Mouse (Mus musculus) erythroblast, embryonic 14.5 days (primary cell): ENCODE data around the gene Dnpep.

Source experiments
- GATA1 ChIP-seq: IDR thresholded peaks from 2 replicates; pipeline ENCODE4 v1.6.1; 2012; ENCODE audit warnings: low read length, inconsistent platforms, mixed read lengths
- TAL1 ChIP-seq: IDR thresholded peaks from 3 replicates; pipeline ENCODE4 v1.6.1; 2012; ENCODE audit warnings: low read length, inconsistent platforms, mixed read lengths

- no peak for TF ChIP-seq GATA1
- no peak for TF ChIP-seq TAL1
Observed at GRCm38 (mm10) chr1:75319166-75319565, 1.4 kb upstream of the Dnpep start.
